Mouse (Mus musculus) C2C12 (cell line): ENCODE measurements around the gene Cpne6. TPM values are rescaled to one million over a fixed set of nuclear protein-coding genes. Genes with fewer than 3 reads are reported as not detected.

Experiments
- H3K27me3 ChIP-seq: one replicate; pipeline ENCODE4 v1.6.1; 2011; ENCODE audit not compliant: control insufficient read depth, insufficient read depth, insufficient read length
- H3K36me3 ChIP-seq: one replicate; pipeline ENCODE4 v1.6.1; 2011; ENCODE audit not compliant: control insufficient read depth, insufficient read depth
- H3K4me3 ChIP-seq: one replicate; pipeline ENCODE4 v1.5.1; 2011; ENCODE audit warnings: mild to moderate bottlenecking, control low read depth; ENCODE audit not compliant: poor library complexity, insufficient read depth, severe bottlenecking
- H3K79me2 ChIP-seq: one replicate; pipeline ENCODE4 v1.6.1; 2011; ENCODE audit not compliant: control insufficient read depth, insufficient read depth
- H3K79me3 ChIP-seq: one replicate; pipeline ENCODE4 v1.6.1; 2011; ENCODE audit warnings: low read depth, control low read depth
- H3ac ChIP-seq: one replicate; pipeline ENCODE3; 2011; ENCODE audit warnings: low read depth; ENCODE audit not compliant: control insufficient read depth, insufficient read length
- CEBPB ChIP-seq: IDR thresholded peaks from one replicate; pipeline ENCODE4 v1.6.1; 2011; ENCODE audit warnings: low read depth, mild to moderate bottlenecking, control low read depth, moderate library complexity
- CTCF ChIP-seq: IDR thresholded peaks from one replicate; pipeline ENCODE4 v1.5.1; 2011; ENCODE audit not compliant: control insufficient read depth, insufficient read depth, insufficient read length
- FOSL1 ChIP-seq: IDR thresholded peaks from one replicate; pipeline ENCODE4 v1.8.0; 2011; ENCODE audit warnings: mild to moderate bottlenecking, low read length; ENCODE audit not compliant: poor library complexity, insufficient read depth, severe bottlenecking
- MAX ChIP-seq: IDR thresholded peaks from one replicate; pipeline ENCODE4 v1.6.1; 2011; ENCODE audit warnings: mild to moderate bottlenecking, control low read depth
- MYOD1 ChIP-seq: IDR thresholded peaks from one replicate; pipeline ENCODE4 v1.6.1; 2011; ENCODE audit warnings: low read depth; ENCODE audit not compliant: control insufficient read depth, insufficient read length
- MYOG ChIP-seq: IDR thresholded peaks from one replicate; pipeline ENCODE4 v1.6.1; 2011; ENCODE audit not compliant: control insufficient read depth, insufficient read length; ENCODE audit errors: extremely low read depth
- USF1 ChIP-seq: IDR thresholded peaks from one replicate; pipeline ENCODE4 v1.6.1; 2011; ENCODE audit warnings: low read depth, mild to moderate bottlenecking, control low read depth, moderate library complexity
- polyA plus RNA-seq: library from polyadenylated mRNA; unstranded; fragments of >200 nt; fragmentation: generic; extraction: Trizol; gene quantifications from one replicate; pipeline ENCODE4 v1.2.1, GENCODE M21; 2012; ENCODE audit warnings: missing spikeins

The Cpne6 gene
- polyA plus RNA-seq, 1 experiment, result not detected

DNA sequence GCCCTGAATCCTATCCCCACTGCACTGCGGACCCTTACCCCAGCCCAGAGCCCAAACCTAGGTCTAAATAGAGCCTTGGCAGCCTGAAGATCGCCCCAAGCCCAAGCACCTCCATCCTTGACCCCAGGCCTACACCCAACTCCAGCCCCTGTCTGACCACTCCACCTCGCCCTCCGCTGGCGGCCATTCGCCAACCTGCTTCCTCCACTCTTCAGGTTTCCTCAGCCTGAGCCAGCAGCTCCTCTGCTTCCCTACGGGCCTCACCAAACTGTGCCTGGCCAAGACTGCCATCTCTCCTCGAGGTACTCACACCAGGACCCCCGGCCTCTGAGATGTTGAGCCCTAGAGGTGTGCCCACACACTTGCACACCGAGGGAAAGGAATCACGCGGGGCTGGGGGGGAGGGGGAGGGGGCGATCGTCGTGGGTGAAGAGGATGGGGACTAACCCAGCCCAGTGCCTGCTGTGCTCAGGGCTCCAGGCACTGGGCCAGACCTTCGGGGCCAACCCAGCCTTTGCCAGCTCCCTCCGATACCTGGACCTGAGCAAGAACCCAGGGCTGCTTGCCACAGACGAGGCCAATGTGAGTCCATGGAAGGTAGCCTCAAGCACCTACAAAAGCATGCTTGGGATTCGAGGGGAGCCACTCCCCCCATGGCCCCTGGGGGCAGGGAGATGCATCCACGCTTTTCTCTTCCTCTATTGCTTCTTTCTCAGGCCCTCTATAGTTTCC lies 14.6 kb upstream of the Cpne6 start:
- no peak overlapping the region for H3K4me3 ChIP-seq
- no peak overlapping the region for H3ac ChIP-seq
- H3K27me3 ChIP-seq, result peaks cover 76% of the 10 kb centered on the region
- H3K79me2 ChIP-seq, result no peaks in the 10 kb centered on the region
- TF ChIP-seq USF1 (no peak), CTCF (no peak), MAX (no peak), CEBPB (no peak), MYOG (no peak), FOSL1 (no peak), MYOD1 (no peak)
- H3K79me3 ChIP-seq, result no peaks in the 10 kb centered on the region
- no peaks in the 10 kb centered on the region for H3K36me3 ChIP-seq

DNA sequence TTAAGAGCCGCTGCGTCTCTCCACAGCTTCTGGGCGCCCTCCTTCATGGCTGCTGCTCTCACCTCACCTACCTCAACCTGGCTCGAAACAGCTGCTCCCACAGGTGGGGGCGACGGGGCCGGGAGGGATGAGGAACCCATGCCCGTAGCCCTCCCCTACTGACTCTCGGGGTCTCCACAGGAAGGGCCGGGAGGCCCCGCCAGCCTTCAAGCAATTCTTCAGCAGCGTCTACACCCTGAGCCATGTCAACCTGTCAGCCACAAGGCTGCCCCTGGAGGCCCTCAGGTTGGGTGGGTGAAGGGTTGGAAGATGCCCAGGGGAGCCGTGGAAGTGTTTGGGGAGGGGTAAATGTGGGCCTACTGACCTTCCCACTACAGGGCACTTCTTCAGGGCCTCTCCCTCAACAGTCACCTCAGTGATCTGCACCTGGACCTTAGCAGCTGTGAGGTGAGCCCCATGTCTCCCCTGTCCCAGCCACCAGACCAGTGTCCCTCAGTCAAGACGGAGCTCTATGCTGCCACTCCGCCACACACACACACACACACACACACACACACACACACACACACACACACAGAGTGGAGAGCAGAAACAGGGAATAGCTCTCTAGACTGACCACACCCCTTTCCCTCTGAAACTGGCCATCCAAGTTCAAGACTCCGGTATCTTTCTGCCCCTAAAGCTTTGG lies 13.3 kb upstream of the Cpne6 start:
- TF ChIP-seq USF1, result no peak
- no peak for TF ChIP-seq CEBPB
- no peak for TF ChIP-seq CTCF
- TF ChIP-seq FOSL1, result no peak
- TF ChIP-seq MAX, result no peak
- no peak for TF ChIP-seq MYOD1
- no peak for TF ChIP-seq MYOG
- Histone ChIP-seq H3K36me3 (no peaks in the 10 kb centered on the region), H3ac (no peak overlapping the region), H3K4me3 (no peak overlapping the region), H3K79me2 (no peaks in the 10 kb centered on the region), H3K27me3 (peaks cover 88% of the 10 kb centered on the region), H3K79me3 (no peaks in the 10 kb centered on the region)

DNA sequence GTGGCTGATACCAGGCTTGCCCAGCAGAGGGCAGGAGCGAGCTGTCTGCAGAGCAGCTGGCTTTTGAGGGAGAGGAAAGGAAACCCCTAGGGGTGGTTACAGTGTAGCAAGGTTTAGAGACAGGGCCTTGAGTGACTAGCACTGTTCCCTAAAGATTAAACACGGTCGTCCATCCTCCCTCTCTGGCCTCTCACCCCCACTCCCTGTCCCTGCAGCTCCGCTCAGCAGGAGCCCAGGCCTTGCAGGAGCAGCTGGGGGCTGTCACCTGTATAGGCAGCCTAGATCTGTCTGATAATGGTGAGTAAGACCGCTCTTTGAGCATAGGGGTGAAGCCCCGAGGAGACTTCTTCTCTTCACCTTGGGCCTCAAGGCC lies 12.8 kb upstream of the Cpne6 start:
- peaks cover 93% of the 10 kb centered on the region for H3K27me3 ChIP-seq
- H3K79me3 ChIP-seq, result no peaks in the 10 kb centered on the region
- TF ChIP-seq MAX, result no peak
- TF ChIP-seq CTCF, result peak; percentile 72
- TF ChIP-seq USF1, result no peak
- H3ac ChIP-seq, result no peak overlapping the region
- no peaks in the 10 kb centered on the region for H3K36me3 ChIP-seq
- H3K79me2 ChIP-seq, result no peaks in the 10 kb centered on the region
- no peak overlapping the region for H3K4me3 ChIP-seq

DNA sequence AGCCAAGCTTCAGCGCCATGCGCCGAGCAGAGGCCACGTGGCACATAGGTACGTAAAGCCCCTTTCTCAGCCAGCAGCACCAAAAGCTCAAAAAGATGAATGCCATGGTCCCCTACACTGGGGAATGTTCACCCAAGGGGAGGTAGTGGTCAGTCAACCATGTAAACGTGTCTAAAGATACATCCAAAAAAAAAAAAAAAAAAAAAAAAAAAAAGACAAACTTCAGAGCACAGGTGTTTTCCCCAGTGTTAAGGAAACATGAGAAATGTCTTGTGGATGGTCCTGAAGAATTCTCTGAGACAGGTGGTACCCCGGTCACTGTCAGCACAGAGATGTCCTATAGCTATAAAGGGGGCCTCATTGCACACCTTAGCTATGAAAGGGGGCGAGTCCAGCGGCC lies 4.6 kb upstream of the Cpne6 start:
- H3K4me3 ChIP-seq, result no peak overlapping the region
- H3ac ChIP-seq, result no peak overlapping the region
- H3K79me3 ChIP-seq, result no peaks in the 10 kb centered on the region
- H3K79me2 ChIP-seq, result no peaks in the 10 kb centered on the region
- TF ChIP-seq CEBPB (no peak), MAX (no peak)
- peaks cover 94% of the 10 kb centered on the region for H3K27me3 ChIP-seq
- H3K36me3 ChIP-seq, result no peaks in the 10 kb centered on the region

DNA sequence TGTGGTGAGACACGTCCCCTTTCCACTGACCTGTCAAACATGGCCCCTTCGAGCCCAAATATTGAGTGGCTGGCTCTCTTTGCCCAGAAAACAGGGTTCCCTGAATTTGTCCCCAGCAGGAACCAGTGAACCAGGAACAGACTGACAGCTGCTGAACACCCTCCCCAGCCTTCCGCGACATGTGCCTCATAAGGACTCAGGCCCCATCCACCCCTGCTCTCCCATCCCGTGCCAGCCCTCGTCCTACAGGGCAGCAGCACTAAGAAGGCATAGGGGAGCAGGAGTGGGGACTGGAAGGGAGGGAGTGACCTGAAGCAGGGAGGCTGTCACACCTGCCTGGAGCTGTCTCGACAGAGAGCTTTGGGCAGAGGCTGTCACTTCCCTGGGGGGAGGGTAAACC lies 2.4 kb upstream of the Cpne6 start:
- H3ac ChIP-seq, result no peak overlapping the region
- H3K27me3 ChIP-seq, result peaks cover 94% of the 10 kb centered on the region
- no peaks in the 10 kb centered on the region for H3K36me3 ChIP-seq
- no peaks in the 10 kb centered on the region for H3K79me2 ChIP-seq
- TF ChIP-seq CTCF (no peak), CEBPB (no peak), FOSL1 (no peak), MYOG (no peak), USF1 (no peak), MYOD1 (no peak), MAX (no peak)
- no peaks in the 10 kb centered on the region for H3K79me3 ChIP-seq
- no peak overlapping the region for H3K4me3 ChIP-seq

DNA sequence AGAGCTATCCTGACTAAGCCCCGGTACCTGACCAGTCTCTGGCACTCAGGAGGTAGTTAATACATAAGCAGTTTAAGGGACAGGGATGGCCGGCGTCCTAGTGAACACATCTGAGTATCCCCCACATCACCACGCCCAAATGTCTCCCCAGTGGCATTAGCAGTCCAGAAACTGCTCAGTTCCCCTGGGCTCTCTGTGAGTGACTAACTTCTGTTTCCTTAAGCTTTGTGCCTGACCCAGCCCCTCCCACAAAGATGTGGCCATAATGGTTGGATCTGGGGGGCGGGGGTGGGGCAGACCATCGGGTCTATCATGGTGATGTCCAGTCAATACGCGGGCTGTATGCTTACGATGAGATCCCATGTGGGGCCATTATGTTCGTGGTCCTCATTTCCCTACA lies 705 bp upstream of the Cpne6 start:
- no peaks in the 10 kb centered on the region for H3K79me3 ChIP-seq
- H3K4me3 ChIP-seq, result no peak overlapping the region
- TF ChIP-seq FOSL1 (no peak), MYOG (no peak), MYOD1 (no peak), MAX (no peak)
- no peaks in the 10 kb centered on the region for H3K36me3 ChIP-seq
- H3K27me3 ChIP-seq, result peaks cover 95% of the 10 kb centered on the region
- H3ac ChIP-seq, result no peak overlapping the region
- no peaks in the 10 kb centered on the region for H3K79me2 ChIP-seq
